Mouse (Mus musculus) cortical plate, adult 2 months (tissue): ENCODE measurements at regions not wholly inside any gene's neighbourhood (a gene's known extent, or its start where the extent isn't known, plus 50 kb on each side); places are given as distances from the start of the nearest gene placed in this dataset.

Experiments used
- H3K27ac ChIP-seq: fragments of 200-500 bp; 2 replicates; pipeline ENCODE4 v1.5.1; 2012; ENCODE audit warnings: low read length, control low read depth, inconsistent platforms; ENCODE audit not compliant: insufficient read depth
- H3K4me1 ChIP-seq: fragments of 200-500 bp; 2 replicates; pipeline ENCODE4 v1.6.1; 2011; ENCODE audit warnings: low read length; ENCODE audit not compliant: control insufficient read depth, insufficient read depth
- H3K4me3 ChIP-seq: fragments of 200-500 bp; 2 replicates; pipeline ENCODE4 v1.5.1; 2011; ENCODE audit warnings: mild to moderate bottlenecking, low read length, control low read depth; ENCODE audit not compliant: insufficient read depth
- CTCF ChIP-seq: fragments of 200-500 bp; IDR thresholded peaks from 2 replicates; pipeline ENCODE4 v1.5.1; 2011; ENCODE audit warnings: mild to moderate bottlenecking, control low read depth, low read length; ENCODE audit not compliant: insufficient read depth; ENCODE audit errors: extremely low read depth
- POLR2A ChIP-seq: fragments of 200-500 bp; IDR thresholded peaks from 2 replicates; pipeline ENCODE4 v1.6.1; 2011; ENCODE audit warnings: mild to moderate bottlenecking, low read length, control low read depth; ENCODE audit not compliant: insufficient read depth; ENCODE audit errors: extremely low read depth

GRCm38 (mm10) chr12:95937705-95938104, 245.7 kb downstream of the Flrt2 start:
- TF ChIP-seq POLR2A (no peak), CTCF (no peak)
- H3K4me3 ChIP-seq: no peak overlapping the region
- H3K4me1 ChIP-seq: no peaks in the 10 kb centered on the region
- H3K27ac ChIP-seq: no peak overlapping the region

- Histone ChIP-seq H3K4me3 (no peak overlapping the region), H3K27ac (no peak overlapping the region), H3K4me1 (no peaks in the 10 kb centered on the region)
- TF ChIP-seq POLR2A: no peak
- TF ChIP-seq CTCF: no peak
Measured at GRCm38 (mm10) chr12:95940465-95941012, 248.5 kb downstream of the Flrt2 start.

- TF ChIP-seq POLR2A (no peak), CTCF (no peak)
- no peaks in the 10 kb centered on the region for H3K4me1 ChIP-seq
- H3K27ac ChIP-seq: no peak overlapping the region
- H3K4me3 ChIP-seq: no peak overlapping the region
Measured at GRCm38 (mm10) chr12:95959786-95960504, 267.9 kb downstream of the Flrt2 start.

DNA sequence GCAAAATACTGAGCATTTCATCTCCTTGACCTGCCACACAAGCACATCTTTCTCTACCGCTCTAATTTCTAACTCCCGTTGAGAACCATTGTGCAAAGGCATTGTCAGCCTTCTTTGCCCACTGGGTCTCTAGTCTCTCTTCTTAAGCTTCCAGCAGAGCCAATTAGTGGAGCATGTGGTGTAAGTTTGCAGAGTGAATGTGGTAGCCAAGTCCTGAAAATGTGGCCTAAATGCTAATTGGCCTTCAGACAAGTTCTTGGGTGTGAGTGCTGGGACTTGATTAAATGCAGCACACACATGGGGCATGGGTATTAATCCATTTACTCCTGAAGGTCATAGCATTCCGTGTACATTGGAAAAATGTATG, 268.5 kb downstream of the Flrt2 start:
- Histone ChIP-seq H3K4me1 (no peaks in the 10 kb centered on the region), H3K27ac (no peak overlapping the region), H3K4me3 (no peak overlapping the region)
- TF ChIP-seq POLR2A (no peak), CTCF (no peak)

GRCm38 (mm10) chr12:95962817-95963216, 270.8 kb downstream of the Flrt2 start:
- Histone ChIP-seq H3K4me1 (no peaks in the 10 kb centered on the region), H3K27ac (no peak overlapping the region)
- TF ChIP-seq POLR2A (no peak), CTCF (no peak)

DNA sequence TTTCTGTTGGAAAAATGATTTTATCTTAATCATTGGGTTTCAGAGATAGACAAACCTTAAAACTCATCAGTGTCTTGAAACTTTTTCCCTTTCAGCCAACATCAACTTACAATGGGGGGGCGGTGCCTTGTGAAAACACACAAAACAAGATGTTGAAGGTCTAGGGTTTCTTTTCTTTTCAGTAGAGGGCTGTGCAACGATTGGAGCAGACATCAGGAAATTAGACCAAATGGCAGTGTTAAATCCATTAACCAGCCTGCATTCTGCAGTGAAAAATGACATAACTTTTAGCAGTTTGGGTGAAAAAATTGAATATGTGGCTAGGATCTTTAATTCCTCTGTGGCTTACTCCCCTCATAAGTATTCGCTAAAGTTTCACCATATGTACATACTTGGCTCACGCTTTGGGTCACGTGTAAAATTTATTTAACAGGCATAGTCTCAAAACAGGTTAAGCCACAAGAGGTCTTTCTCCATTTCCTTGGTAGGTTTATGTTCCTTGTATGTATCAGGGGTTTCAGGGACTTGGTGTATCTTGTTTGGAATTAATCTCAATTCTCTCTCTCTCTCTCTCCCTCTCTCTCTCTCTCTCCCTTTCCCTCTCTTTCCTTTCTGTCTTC, 296.8 kb downstream of the Flrt2 start:
- TF ChIP-seq CTCF (no peak), POLR2A (no peak)
- no peak overlapping the region for H3K27ac ChIP-seq
- H3K4me3 ChIP-seq: no peak overlapping the region
- no peaks in the 10 kb centered on the region for H3K4me1 ChIP-seq

More at GRCm38 (mm10) chr12:95962817-95963216, 270.8 kb downstream of the Flrt2 start:
- H3K4me3 ChIP-seq: no peak overlapping the region

DNA sequence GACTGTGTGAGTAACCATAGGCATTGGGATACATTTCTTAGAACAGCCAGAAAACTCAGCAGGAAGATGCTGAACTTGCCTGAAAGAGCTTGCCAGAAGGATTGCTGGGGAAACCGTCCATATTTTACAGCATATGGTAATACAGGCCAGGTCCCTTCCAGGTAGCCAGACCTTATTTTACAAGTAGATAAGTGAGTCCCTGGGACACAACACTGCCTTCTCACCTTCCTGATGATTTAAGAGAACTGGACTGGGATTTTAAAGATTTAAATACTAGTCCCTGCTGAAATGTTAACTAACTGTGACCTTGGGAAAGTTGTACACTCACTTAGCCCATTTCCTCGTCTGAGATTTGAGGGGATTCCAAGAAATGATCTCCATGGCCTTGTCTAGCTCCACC, 302.9 kb downstream of the Flrt2 start:
- TF ChIP-seq CTCF (no peak), POLR2A (no peak)
- Histone ChIP-seq H3K27ac (no peak overlapping the region), H3K4me3 (no peak overlapping the region), H3K4me1 (no peaks in the 10 kb centered on the region)

- Histone ChIP-seq H3K4me3 (no peak overlapping the region), H3K27ac (no peak overlapping the region), H3K4me1 (no peaks in the 10 kb centered on the region)
- TF ChIP-seq CTCF: no peak
- no peak for TF ChIP-seq POLR2A
Measured at GRCm38 (mm10) chr12:96030180-96030579, 338.2 kb downstream of the Flrt2 start.

- TF ChIP-seq CTCF (no peak), POLR2A (no peak)
- Histone ChIP-seq H3K4me1 (no peaks in the 10 kb centered on the region), H3K27ac (no peak overlapping the region), H3K4me3 (no peak overlapping the region)
Measured at GRCm38 (mm10) chr12:96075365-96075764, 383.3 kb downstream of the Flrt2 start.

DNA sequence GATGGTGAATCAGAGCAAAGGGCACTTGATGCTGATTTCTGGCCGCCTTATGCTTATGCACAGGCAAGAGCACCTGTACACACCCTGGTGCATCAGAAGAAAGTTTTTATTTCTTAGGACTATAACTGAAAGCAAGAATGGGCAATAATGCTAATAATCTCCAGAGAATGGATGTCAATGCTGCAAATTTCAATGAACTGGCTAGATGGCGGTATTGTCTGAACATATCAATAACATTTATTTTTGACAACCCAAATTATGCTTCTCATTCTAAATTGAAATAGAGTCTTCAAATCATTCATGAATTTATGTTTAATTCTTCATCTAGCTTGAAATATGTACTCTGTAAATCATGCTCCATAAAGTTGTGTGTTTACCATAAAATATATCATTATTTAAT, 399.0 kb downstream of the Flrt2 start:
- TF ChIP-seq CTCF (no peak), POLR2A (no peak)
- Histone ChIP-seq H3K4me1 (no peaks in the 10 kb centered on the region), H3K27ac (no peak overlapping the region), H3K4me3 (no peak overlapping the region)

DNA sequence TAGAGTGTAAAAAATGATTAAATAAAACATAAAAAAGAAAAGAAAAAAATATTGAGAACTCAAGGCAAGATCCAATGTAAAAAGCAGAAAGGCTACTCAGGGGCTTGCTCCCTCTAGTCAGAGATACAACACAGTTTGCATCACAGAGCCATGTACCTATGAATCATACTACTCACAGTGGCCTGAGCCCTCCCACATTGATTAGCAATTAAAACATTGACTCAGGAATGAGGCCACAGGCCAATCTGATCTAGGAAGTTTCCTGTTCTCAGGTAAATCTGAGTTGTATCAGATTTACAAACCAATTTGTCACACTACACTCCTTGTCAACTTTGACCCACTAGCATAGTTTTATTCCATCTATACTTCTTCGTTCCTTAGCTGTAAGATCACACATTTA, 414.2 kb downstream of the Flrt2 start:
- H3K4me3 ChIP-seq: no peak overlapping the region

More for the DNA sequence above, 414.2 kb downstream of the Flrt2 start:
- Histone ChIP-seq H3K4me1 (no peaks in the 10 kb centered on the region), H3K27ac (no peak overlapping the region)
- no peak for TF ChIP-seq POLR2A
- no peak for TF ChIP-seq CTCF
